Mouse (Mus musculus) bone marrow, adult 2 months (tissue): ENCODE measurements around the gene Myh7b.

Experiments
- CTCF ChIP-seq: fragments of 200-500 bp; IDR thresholded peaks from 2 replicates; pipeline ENCODE4 v1.5.1; 2011; ENCODE audit warnings: low read length, control low read depth; ENCODE audit not compliant: control insufficient read depth, insufficient read depth
- POLR2A ChIP-seq: fragments of 200-500 bp; IDR thresholded peaks from 2 replicates; pipeline ENCODE4 v1.6.1; 2011; ENCODE audit warnings: low read depth, mild to moderate bottlenecking, control low read depth, low read length, borderline replicate concordance; ENCODE audit not compliant: control insufficient read depth

- TF ChIP-seq CTCF (no peak), POLR2A (no peak)
Measured at GRCm38 (mm10) chr2:155576656-155577055, 34.4 kb upstream of the Myh7b start.
